Mouse (Mus musculus) spleen, adult 2 months (tissue): ENCODE data around the gene Frrs1.

Experiments used
- CTCF ChIP-seq: fragments of 200-500 bp; IDR thresholded peaks from 2 replicates; pipeline ENCODE4 v1.5.1; 2011; ENCODE audit warnings: mild to moderate bottlenecking, inconsistent platforms; ENCODE audit not compliant: insufficient read depth, insufficient read length, insufficient replicate concordance; ENCODE audit errors: extremely low read depth
- POLR2A ChIP-seq: fragments of 200-500 bp; IDR thresholded peaks from 2 replicates; pipeline ENCODE4 v1.6.1; 2011; ENCODE audit warnings: low read depth, low read length, inconsistent platforms

GRCm38 (mm10) chr3:116833491-116833890, 25.8 kb upstream of the Frrs1 start:
- TF ChIP-seq CTCF (no peak), POLR2A (no peak)
